Mouse (Mus musculus) kidney, adult 2 months (tissue): ENCODE data around the gene Ago3. TPM values are rescaled to one million over a fixed set of nuclear protein-coding genes. Genes with fewer than 3 reads are reported as not detected.

Source experiments
- DNase-seq: peaks from one replicate; pipeline ENCODE4 v3.0.0; 2021
- H3K27ac ChIP-seq: fragments of 200-500 bp; 2 replicates; pipeline ENCODE4 v1.5.1; 2012; ENCODE audit warnings: low read depth, low read length, control low read depth, inconsistent platforms; ENCODE audit not compliant: insufficient read depth
- H3K27me3 ChIP-seq: fragments of 200-500 bp; replicated peaks from 2 replicates; pipeline ENCODE4 v1.6.1; 2012; ENCODE audit warnings: mild to moderate bottlenecking, moderate library complexity, low read length, inconsistent platforms; ENCODE audit not compliant: control insufficient read depth, insufficient read depth
- H3K36me3 ChIP-seq: fragments of 200-500 bp; 2 replicates; pipeline ENCODE4 v1.6.1; 2012; ENCODE audit warnings: mild to moderate bottlenecking, moderate library complexity, low read length, inconsistent platforms; ENCODE audit not compliant: control insufficient read depth, insufficient read depth
- H3K4me1 ChIP-seq: fragments of 200-500 bp; 2 replicates; pipeline ENCODE4 v1.6.1; 2011; ENCODE audit warnings: low read length; ENCODE audit not compliant: control insufficient read depth, insufficient read depth
- H3K4me3 ChIP-seq: fragments of 200-500 bp; 2 replicates; pipeline ENCODE4 v1.5.1; 2011; ENCODE audit warnings: mild to moderate bottlenecking, low read depth, low read length, control low read depth; ENCODE audit not compliant: insufficient read depth
- CTCF ChIP-seq: fragments of 200-500 bp; conservative IDR thresholded peaks from 2 replicates; pipeline ENCODE4 v1.5.1; 2011; ENCODE audit warnings: low read depth, mild to moderate bottlenecking, control low read depth, low read length, moderate library complexity, mixed read lengths; ENCODE audit not compliant: insufficient read depth, insufficient read length
- POLR2A ChIP-seq: fragments of 200-500 bp; IDR thresholded peaks from one replicate; pipeline ENCODE4 v1.6.1; 2011; ENCODE audit warnings: low read depth, low read length, control low read depth
- WGBS: fragments of 180-500 bp; shearing (Covaris S2); methylation state at CpG from one replicate; pipeline ENCODE4 v1.1.7; 2018; 5-methylcytosine and 5-hydroxymethylcytosine counted together
- polyA plus RNA-seq: library from polyadenylated mRNA; depleted of rRNA; stranded (reverse); fragments of >200 nt; gene quantifications from 2 replicates; pipeline ENCODE4 v1.2.3, GENCODE M21; 2012

Ago3 gene
- polyA plus RNA-seq, 1 experiment, result 7.9 TPM

- Histone ChIP-seq H3K4me3 (no peak overlapping the region), H3K4me1 (no peaks in the 10 kb centered on the region; the same call in 1 of the 2 replicates), H3K27ac (no peak overlapping the region), H3K27me3 (no peaks in the 10 kb centered on the region), H3K36me3 (no peaks in the 10 kb centered on the region)
- TF ChIP-seq POLR2A, result no peak
- TF ChIP-seq CTCF, result peak; percentile 36; the same call in 1 of the 2 replicates
- 66% methylated on average over 4 of the region's 4 CpGs for WGBS
- no peak for DNase-seq
Observed at GRCm38 (mm10) chr4:126303877-126304276, 125.5 kb downstream of the Ago3 start.

GRCm38 (mm10) chr4:126301584-126302309 lies 127.6 kb downstream of the Ago3 start:
- H3K27me3 ChIP-seq, result no peaks in the 10 kb centered on the region
- TF ChIP-seq CTCF (no peak), POLR2A (no peak)
- no peak overlapping the region for H3K27ac ChIP-seq
- H3K36me3 ChIP-seq, result no peaks in the 10 kb centered on the region
- no peaks in the 10 kb centered on the region; the same call in 1 of the 2 replicates for H3K4me1 ChIP-seq
- DNase-seq, result no peak
- no peak overlapping the region for H3K4me3 ChIP-seq
- 21% methylated on average over 27 of the region's 27 CpGs for WGBS

GRCm38 (mm10) chr4:126300916-126301583 lies 128.3 kb downstream of the Ago3 start:
- TF ChIP-seq POLR2A (no peak), CTCF (no peak)
- Histone ChIP-seq H3K36me3 (no peaks in the 10 kb centered on the region), H3K27ac (no peak overlapping the region), H3K27me3 (no peaks in the 10 kb centered on the region), H3K4me3 (no peak overlapping the region), H3K4me1 (no peaks in the 10 kb centered on the region; the same call in 1 of the 2 replicates)
- no peak for DNase-seq
- 8% methylated on average over 48 of the region's 50 CpGs for WGBS

- TF ChIP-seq CTCF (no peak), POLR2A (no peak)
- Histone ChIP-seq H3K36me3 (no peaks in the 10 kb centered on the region), H3K4me3 (peak overlapping the region; percentile 20), H3K27ac (no peak overlapping the region), H3K27me3 (no peaks in the 10 kb centered on the region), H3K4me1 (no peaks in the 10 kb centered on the region; the same call in 1 of the 2 replicates)
- 2% methylated on average over 34 of the region's 34 CpGs for WGBS
- DNase-seq, result peak; percentile 72
Observed at GRCm38 (mm10) chr4:126296617-126297101, 132.7 kb downstream of the Ago3 start.

- Histone ChIP-seq H3K4me1 (no peaks in the 10 kb centered on the region), H3K27me3 (no peaks in the 10 kb centered on the region), H3K36me3 (no peaks in the 10 kb centered on the region), H3K27ac (no peak overlapping the region), H3K4me3 (no peak overlapping the region)
- TF ChIP-seq CTCF (no peak), POLR2A (no peak)
- 66% methylated on average over 4 of the region's 4 CpGs for WGBS
- no peak for DNase-seq
Observed at GRCm38 (mm10) chr4:126295937-126296336, 133.4 kb downstream of the Ago3 start.

- DNase-seq, result no peak
- H3K36me3 ChIP-seq, result no peaks in the 10 kb centered on the region
- 88% methylated on average over 6 of the region's 6 CpGs for WGBS
- no peak overlapping the region for H3K27ac ChIP-seq
- no peak overlapping the region for H3K4me3 ChIP-seq
- no peaks in the 10 kb centered on the region for H3K27me3 ChIP-seq
- H3K4me1 ChIP-seq, result no peaks in the 10 kb centered on the region
- TF ChIP-seq POLR2A, result no peak
Observed at GRCm38 (mm10) chr4:126295152-126295551, 134.2 kb downstream of the Ago3 start.

GRCm38 (mm10) chr4:126291196-126291595 lies 138.2 kb downstream of the Ago3 start:
- no peaks in the 10 kb centered on the region for H3K4me1 ChIP-seq
- DNase-seq, result no peak
- no peak overlapping the region for H3K4me3 ChIP-seq
- 34% methylated on average over 13 of the region's 13 CpGs for WGBS
- H3K27me3 ChIP-seq, result no peaks in the 10 kb centered on the region
- H3K36me3 ChIP-seq, result no peaks in the 10 kb centered on the region
- H3K27ac ChIP-seq, result no peak overlapping the region
- TF ChIP-seq CTCF, result no peak
- no peak for TF ChIP-seq POLR2A
